Mouse (Mus musculus) embryonic fibroblast, embryonic 13.5 days (primary cell): ENCODE data around the gene Nceh1.

Experiments used
- CTCF ChIP-seq: IDR thresholded peaks from 2 replicates; pipeline ENCODE4 v1.5.1; 2011; ENCODE audit warnings: mild to moderate bottlenecking, control low read depth, low read length, moderate library complexity, borderline replicate concordance; ENCODE audit not compliant: insufficient read depth
- POLR2A ChIP-seq: IDR thresholded peaks from 2 replicates; pipeline ENCODE4 v1.6.1; 2011; ENCODE audit warnings: low read depth, mild to moderate bottlenecking, control low read depth, low read length, moderate library complexity

- TF ChIP-seq POLR2A (no peak), CTCF (no peak)
Measured at GRCm38 (mm10) chr3:27234976-27235375, 52.2 kb downstream of the Nceh1 start.
